Mouse (Mus musculus): ENCODE data around the gene Best1. TPM values are rescaled to one million over a fixed set of nuclear protein-coding genes. Genes with fewer than 3 reads are reported as not detected.
A peak's percentile ranks its signal among the peaks of the same experiment; 100 is the strongest.
"Not testable (repeated sequence)": the region's sequence is repeated elsewhere in the genome, so short reads cannot be mapped to it uniquely, and the experiment has no call there.

The Best1 gene
- total RNA-seq, 2 experiments from 2014 or later, result 0.21 to 0.26 TPM

DNA sequence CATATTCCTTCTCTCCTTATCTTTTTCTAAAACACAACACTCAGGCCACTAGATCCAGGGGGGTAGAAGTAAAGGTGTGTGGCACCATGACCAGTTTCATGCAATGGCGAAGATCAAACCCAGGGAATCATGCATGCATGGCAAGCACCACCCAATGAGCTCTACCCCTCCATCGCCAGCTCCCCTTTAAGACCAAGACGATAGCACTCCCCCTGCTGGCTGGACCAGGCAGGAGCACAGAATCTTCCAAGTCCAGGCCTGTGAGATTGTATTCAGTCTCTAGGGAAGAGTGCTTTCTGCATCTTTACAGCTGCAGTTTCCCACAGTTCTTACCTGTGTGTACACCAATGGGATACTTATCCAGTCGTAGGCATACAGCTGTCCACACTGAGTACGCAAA, 10.1 kb downstream of the Best1 start:
- DNase-seq, result peak; percentile 73

- no peak for DNase-seq
These were observed 11.6 kb downstream of the Best1 start for GRCm38 (mm10) chr19:9989884-9990256.

DNA sequence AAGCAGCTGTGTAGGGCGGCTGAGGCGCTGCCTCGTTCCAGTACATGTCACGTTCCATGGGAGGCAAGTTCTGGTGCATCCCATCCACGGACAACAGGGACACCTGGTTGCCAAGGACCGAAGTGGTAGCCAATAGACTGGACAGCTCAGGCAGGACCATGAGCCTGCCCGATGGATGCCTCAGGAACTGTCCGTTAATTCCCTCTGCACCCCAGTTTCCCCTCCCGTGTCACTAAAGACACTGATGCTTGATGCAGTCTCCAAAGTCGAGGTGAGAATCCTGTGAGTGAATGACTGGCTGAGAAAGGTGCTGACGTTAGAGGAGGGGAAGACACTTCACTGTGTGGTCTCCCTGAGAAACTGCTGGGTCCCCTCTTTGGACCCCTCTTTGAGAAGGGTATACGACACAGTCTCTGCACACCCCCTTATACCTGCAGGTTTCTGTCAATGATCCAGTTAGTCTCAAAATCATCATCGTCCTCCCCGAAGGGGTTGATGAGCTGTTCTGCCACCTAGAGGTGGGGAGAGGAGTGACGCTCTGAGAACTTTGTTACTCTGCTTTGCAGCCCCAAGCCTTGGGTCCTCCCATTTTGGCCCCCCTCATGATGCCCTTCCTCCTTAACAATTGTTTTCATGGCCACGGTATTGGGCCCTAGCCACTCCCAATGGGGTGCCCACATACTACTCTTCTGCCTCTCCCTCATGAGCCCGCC, 12.1 kb downstream of the Best1 start:
- no peak for DNase-seq

GRCm38 (mm10) chr19:9987593-9987992, 13.8 kb downstream of the Best1 start:
- DNase-seq, result no peak

DNA sequence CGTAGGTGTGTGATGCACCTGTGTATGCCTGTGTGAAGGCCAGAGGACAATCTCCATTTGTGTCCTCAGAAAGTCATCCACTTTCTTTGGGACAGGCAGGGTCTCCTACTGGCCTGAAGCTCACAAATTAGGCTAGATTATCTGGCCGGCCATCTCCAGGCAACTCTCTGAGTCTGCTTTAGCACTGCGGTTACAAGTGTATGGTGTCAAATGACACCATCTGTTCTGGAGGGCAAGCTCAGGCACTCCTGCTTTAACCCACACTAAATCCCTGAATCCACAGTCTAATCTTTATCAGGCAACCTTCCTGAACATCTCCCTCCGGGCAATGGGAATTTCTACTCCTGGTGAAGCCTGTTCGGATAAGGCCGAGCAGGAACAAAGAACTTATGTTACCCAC, 14.2 kb downstream of the Best1 start:
- no peak for DNase-seq

DNA sequence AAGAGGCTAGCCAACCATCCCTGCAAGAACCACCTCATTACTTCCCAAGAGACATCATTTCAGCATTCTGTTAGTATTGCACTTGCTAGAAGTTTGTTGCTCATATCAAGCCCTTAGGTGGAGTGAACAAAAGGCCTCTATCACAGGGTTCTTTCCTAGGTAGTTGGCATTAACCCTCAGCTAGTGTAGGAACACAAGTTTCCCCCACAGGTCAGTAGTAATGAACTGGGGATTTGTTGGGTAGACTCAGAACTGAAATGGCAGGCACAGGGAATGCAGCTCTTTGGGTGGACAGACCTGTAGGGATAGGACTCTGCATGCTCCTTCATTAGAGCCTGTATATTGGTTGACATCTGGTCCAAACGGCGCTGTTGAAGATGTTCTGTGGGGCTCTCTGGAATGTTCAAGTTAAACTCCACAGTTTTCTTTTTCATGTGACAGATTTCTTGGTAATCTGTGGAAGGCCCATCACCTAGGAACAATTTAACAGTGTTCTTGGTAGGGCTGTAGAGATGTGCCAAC, 15.5 kb downstream of the Best1 start:
- DNase-seq, result no peak

GRCm38 (mm10) chr19:9985190-9985899, 16.1 kb downstream of the Best1 start:
- DNase-seq, result no peak

DNA sequence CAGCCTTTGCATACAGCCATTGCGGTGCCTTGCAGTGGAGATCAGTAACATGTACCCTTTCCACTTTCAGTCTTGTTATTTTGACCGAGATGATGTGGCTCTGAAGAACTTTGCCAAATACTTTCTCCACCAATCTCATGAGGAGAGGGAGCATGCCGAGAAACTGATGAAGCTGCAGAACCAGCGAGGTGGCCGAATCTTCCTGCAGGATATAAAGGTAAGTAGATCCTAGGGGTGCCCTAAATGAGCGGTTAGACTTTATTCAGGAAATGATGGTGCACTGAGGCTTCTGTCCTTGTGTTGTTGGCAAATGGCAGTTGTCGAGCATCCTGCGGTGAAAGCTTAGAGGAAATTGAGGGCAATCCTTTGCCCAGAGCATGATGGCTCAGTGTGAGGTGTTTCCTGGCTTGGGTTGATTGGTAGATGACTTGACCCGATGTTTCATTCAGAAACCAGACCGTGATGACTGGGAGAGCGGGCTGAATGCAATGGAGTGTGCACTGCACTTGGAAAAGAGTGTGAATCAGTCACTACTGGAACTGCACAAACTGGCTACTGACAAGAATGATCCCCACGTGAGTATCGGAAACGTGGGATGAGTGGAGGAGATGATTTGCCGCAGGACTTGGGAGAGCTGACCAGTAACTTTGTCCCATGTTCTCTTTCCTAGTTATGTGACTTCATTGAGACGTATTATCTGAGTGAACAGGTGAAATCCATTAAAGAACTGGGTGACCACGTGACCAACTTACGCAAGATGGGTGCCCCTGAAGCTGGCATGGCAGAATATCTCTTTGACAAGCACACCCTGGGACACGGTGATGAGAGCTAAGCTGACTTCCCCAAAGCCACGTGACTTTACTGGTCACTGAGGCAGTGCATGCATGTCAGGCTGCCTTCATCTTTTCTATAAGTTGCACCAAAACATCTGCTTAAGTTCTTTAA, 17.1 kb downstream of the Best1 start:
- DNase-seq, result no peak

DNA sequence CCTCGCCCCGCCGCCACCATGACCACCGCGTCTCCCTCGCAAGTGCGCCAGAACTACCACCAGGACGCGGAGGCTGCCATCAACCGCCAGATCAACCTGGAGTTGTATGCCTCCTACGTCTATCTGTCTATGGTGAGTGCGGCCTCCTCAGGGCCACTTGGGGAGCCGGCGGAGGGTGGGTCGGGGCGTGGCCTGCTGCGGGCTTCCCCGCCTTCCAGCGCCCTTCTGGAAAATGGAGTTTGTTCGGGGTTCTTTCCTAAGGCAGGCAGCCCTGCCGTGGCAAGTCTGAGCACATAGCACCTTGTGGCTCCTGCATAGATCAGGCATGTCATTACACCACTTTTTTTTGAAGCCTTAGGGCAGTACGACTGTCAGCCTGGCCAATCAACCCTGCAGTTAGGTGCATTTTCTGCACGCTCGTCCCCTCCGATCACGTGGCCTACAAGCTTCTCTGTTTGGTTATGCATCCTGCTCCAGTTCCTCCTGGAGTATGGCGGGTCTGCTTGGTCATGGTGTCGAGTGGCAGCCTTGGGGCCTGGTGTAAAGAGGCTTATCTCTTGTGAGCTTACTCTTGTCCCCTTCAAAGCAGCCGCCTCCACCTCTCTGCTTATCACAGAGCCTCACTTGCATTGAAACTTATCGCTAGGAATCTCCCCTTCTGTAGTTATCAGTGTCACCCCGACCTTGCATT, 18.4 kb downstream of the Best1 start:
- DNase-seq, result peak; percentile 71

GRCm38 (mm10) chr19:9982151-9982851, 19.1 kb downstream of the Best1 start:
- DNase-seq, result peak; percentile 97

DNA sequence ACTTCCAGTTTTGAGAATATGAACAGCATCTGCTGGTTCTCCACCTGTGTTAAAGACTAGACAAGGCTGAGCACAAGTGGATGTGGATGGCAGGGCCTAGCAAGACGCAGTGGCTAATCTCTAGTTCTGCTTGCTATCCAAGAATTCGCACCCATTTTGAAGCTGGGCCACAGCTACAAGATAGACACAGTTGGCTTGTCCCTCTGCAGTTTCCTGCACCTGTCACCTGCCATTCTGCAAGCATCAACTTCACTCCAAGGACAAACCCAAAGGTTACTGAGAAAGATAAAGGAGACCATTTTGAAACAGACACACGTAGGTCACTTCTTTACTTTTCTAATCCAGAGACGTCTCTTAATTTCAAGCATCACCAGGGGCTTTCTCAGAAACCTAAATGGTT, 19.8 kb downstream of the Best1 start:
- DNase-seq, result no peak

DNA sequence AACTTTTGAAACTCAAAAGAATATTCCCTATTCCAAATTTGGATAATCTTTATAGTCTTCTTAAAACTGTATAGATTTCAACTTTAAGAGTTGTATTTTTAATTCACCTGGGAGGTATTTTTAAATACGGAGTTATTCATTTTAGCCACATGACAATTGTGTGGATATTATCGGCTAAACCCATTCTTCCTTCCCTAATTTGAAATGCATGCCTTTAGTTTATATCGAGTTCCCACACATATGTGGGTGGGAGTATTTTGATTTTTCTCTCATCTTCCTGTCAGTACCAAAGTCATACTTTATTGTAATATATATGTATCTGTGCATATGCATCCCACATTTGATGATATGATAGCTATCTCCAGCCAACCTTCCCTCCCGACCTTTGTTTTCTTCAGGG, 21.2 kb downstream of the Best1 start, which contains the start of gene Fth1:
Fth1 (plus strand) TSS at position 341 of the 400 bp plus-strand sequence.
- no peak for DNase-seq

- DNase-seq, result no peak
These were observed 22.3 kb downstream of the Best1 start for GRCm38 (mm10) chr19:9979156-9979555.

GRCm38 (mm10) chr19:9978431-9978951, 22.9 kb downstream of the Best1 start:
- peak; percentile 84 for DNase-seq

- DNase-seq, result no peak
These were observed 24.3 kb downstream of the Best1 start for GRCm38 (mm10) chr19:9977085-9977484.

GRCm38 (mm10) chr19:9974853-9975252, 26.6 kb downstream of the Best1 start:
- DNase-seq, result not testable (repeated sequence)

GRCm38 (mm10) chr19:9968081-9968787, 33.2 kb downstream of the Best1 start:
- no peak for DNase-seq

- DNase-seq, result no peak
These were observed 35.2 kb downstream of the Best1 start for GRCm38 (mm10) chr19:9966096-9966867.

DNA sequence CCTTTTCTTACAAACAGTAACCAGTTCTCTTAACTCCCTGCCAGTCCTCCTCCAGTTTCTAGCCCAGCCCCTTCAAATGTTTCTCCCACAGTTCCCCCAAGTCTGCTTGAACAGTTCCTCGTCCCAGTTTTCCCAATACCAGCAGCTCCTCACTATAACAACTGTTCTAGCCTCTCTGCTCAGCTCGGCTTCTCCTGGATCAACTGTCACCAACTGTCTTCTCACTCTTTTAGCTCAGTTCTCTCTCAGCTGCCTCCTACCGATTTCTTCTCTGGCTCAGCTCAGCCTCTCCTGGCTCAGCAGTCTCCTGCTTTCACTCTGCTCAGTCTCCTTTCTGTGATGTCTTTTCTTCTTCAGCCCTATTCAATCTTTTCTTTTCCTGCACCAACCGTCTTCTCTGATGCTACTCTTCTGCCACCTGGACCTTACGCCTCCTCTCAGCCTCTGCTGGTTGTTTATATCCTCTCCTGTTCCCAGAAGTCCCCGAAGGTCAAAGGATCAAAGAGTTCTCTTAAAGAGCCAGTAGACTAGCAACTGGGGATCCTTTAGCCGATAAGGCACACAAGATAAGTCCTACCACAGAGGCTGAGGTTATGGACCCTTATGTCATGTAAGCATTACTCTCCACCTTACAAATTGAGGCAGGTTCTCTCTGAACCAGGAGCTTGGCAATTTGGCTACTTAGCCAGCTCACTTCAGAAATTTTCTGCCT, 37.1 kb downstream of the Best1 start:
- DNase-seq, result no peak
